Mouse (Mus musculus): ENCODE measurements around the gene Arrdc2. TPM values are rescaled to one million over a fixed set of nuclear protein-coding genes. Genes with fewer than 3 reads are reported as not detected.

Arrdc2 gene
- polyA plus RNA-seq, 1 experiment from 2014 or later: 7.6 TPM

DNA sequence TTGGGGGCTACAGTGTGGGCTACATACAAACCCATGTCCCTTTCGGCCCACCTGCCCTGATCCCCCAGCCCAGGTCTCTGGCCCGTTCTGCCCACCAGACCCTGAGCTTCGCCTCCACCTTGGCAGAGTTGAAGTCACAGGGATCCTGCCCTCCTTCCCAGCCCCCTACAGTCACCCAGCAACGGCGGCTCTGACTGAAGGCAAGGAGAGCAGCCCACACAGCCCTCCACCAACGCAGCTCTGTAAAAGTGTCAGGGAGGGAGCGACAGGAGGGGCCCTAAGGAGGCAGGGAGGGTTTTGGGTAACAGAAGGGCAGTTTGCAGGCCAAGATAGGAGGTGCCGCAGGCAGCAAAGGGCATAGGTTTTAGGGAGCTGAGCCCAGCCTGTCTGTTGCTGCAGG is 48.7 kb downstream of the Arrdc2 start:
- Histone ChIP-seq H3K27ac (no peak overlapping the region), H3K9me3 (no peaks in the 10 kb centered on the region), H3K4me1 (replicated peaks) (peaks cover 37% of the 10 kb centered on the region), H3K36me3 (peaks cover 37% of the 10 kb centered on the region), H3K27me3 (peaks cover 24% of the 10 kb centered on the region), H3K4me2 (peak overlapping the region; percentile 69), H3K9ac (peak overlapping the region; percentile 88), H3K4me3 (peak overlapping the region; percentile 60; the same call in 1 of the 2 replicates)
- WGBS: 62% methylated on average over 8 of the region's 8 CpGs
- ATAC-seq (ENCODE audit: low FRiP score): no peak

DNA sequence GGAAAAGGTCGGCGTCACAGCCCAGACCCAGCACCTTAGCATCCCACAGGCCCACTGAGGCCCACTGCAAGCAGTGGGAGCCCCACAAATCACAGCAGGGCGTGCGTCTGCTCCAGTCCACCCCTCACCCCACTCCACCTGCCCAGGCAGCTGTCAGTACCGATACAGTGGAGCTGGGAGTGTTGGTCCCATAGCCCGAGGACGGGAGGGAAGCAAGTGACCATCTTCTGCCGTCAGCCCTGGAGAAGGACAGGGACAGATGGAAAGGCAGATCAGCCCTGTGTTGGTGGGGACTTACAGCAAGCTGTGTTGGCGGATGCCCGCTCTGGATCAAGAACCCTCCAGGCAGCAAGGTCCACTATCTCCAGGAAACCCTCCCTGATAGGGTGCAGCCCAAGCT is 50.5 kb downstream of the Arrdc2 start:
- Histone ChIP-seq H3K4me3 (no peak overlapping the region), H3K27me3 (peaks cover 20% of the 10 kb centered on the region), H3K36me3 (peaks cover 55% of the 10 kb centered on the region), H3K4me1 (replicated peaks) (peaks cover 37% of the 10 kb centered on the region), H3K4me2 (no peak overlapping the region), H3K9me3 (no peaks in the 10 kb centered on the region), H3K27ac (no peak overlapping the region), H3K9ac (peak overlapping the region; percentile 53; the same call in 1 of the 2 replicates)
- 79% methylated on average over 10 of the region's 10 CpGs for WGBS
- ATAC-seq (ENCODE audit: low FRiP score): no peak

DNA sequence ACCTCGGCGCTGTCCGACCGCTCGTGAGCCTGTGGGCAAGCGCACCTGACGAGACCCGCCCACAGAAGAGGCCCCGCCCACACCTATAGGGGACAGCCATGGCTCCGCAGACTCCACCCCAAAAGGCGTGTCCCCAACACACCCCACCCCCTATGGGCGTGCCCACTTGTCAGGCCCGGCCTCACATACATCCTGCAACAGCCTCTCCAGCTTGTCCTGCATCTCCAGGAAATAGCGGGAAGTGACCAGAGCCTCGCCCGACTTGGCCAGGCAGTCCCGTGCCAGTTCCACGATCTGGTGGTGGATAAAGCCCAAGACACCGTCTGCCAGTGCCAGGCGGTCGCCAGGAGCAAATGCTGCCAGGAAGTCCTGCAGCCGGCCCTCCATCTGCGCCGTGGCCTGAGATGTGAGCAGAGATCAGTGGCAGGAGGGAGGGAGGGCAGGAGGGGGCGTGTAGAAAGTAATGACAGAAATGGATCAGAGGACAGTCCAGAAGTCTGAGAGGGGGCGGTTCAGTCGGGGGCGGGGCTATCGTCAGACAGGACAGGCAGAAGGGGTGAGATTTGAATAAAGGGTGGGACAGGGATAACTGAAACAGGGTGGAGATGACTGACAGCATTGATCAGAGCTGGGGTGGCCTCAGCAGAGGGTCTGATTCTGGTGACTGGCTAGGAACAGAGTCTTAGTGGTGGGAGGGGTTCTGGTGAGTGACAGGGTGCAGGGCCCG is 51.4 kb downstream of the Arrdc2 start:
- Histone ChIP-seq H3K27ac (no peak overlapping the region), H3K4me1 (replicated peaks) (peaks cover 28% of the 10 kb centered on the region), H3K27me3 (peaks cover 20% of the 10 kb centered on the region), H3K4me3 (no peak overlapping the region), H3K4me2 (0 out of 2 replicates have a peak overlapping the region, but pooled peaks have one; percentile 10), H3K9me3 (no peaks in the 10 kb centered on the region), H3K9ac (0 out of 2 replicates have a peak overlapping the region, but pooled peaks have one; percentile 53), H3K36me3 (peaks cover 65% of the 10 kb centered on the region)
- no peak for ATAC-seq (ENCODE audit: low FRiP score)
- 24% methylated on average over 30 of the region's 30 CpGs for WGBS

DNA sequence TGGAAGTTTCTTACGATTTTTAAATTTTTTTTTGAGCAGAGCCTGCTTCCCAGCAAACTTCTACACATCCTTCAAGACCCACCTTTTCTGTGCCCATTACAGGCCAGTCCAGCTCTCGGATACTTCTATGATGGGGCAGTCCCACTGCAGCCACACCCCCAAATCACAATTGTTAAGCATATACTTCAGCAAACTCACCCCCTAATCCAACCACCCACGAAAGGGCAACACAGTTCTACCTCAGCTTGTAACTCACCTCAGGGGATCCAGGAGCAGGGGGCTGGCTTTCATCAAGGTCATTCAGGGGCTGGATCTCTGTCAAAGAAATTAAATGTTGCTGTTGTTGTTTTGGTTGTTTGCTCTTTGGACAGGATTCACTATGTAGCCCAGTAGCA is 52.5 kb downstream of the Arrdc2 start:
- Histone ChIP-seq H3K27me3 (peaks cover 20% of the 10 kb centered on the region), H3K9ac (no peak overlapping the region), H3K36me3 (peaks cover 69% of the 10 kb centered on the region), H3K4me2 (no peak overlapping the region; the same call in 1 of the 2 replicates), H3K27ac (no peak overlapping the region), H3K4me1 (replicated peaks) (peaks cover 22% of the 10 kb centered on the region), H3K4me3 (no peak overlapping the region), H3K9me3 (no peaks in the 10 kb centered on the region)
- ATAC-seq (ENCODE audit: low FRiP score): no peak
- WGBS: 83% methylated on average over 3 of the region's 3 CpGs

DNA sequence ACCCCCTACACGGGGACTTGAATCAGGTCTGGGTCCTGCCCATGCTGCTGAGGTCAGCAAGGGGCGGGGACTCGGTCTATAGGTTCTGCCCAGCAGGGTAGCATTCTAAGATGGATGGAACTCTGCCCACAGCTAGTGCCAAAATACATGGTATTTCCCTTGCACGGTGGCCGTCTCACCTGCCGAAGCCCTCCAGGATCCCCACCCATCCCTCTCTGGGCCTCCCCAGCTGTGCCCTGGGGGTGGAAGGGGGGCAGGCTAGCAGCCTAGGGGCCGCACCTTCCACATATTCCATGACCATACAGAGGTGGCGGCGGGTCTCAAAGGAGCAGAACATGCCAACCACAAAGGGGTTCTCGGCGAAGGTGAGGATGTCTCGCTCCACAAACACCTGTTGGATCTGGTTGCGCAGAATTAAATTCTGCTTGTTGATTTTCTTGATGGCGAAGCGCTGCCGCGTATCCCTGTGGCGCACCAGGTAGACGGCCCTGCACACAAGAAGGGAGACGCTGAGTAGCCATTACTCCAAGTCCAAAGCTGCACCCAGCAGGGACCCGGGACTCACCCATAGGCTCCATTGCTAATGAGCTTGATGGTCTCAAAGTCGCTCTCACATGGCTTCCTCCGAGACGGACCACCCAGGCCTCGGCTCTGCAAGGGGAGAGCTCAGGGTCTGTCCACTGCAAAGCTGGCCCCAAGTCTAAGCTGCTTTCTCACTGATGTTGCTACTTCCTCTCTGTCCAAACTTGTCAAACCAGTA is 53.0 kb downstream of the Arrdc2 start:
- no peak overlapping the region for H3K27ac ChIP-seq
- H3K27me3 ChIP-seq: peaks cover 20% of the 10 kb centered on the region
- WGBS: 90% methylated on average over 25 of the region's 25 CpGs
- H3K4me3 ChIP-seq: no peak overlapping the region
- H3K9me3 ChIP-seq: no peaks in the 10 kb centered on the region
- no peak for ATAC-seq (ENCODE audit: low FRiP score)
- peaks cover 75% of the 10 kb centered on the region for H3K36me3 ChIP-seq
- H3K4me1 ChIP-seq (replicated peaks): peaks cover 18% of the 10 kb centered on the region
- H3K9ac ChIP-seq: 0 out of 2 replicates have a peak overlapping the region, but pooled peaks have one; percentile 19
- H3K4me2 ChIP-seq: no peak overlapping the region

Small RNA genes within 50 kb of the gene (microRNA-seq; reads per million reads assigned to microRNA genes)
- not detected for gene Mir7240

Other genes with a start within 250 kb of the Arrdc2 start
- gene Isyna1, start 245.3 kb downstream of the Arrdc2 start, polyA plus RNA-seq (2015; fragmentation: Nextera tagmentation; extraction: Ambion mirVana): 121 and 125 TPM in 2 replicates
- 122 and 132 TPM in 2 replicates for gene Ssbp4, start 230.8 kb downstream of the Arrdc2 start, polyA plus RNA-seq (2015; fragmentation: Nextera tagmentation; extraction: Ambion mirVana)
- gene Lrrc25, start 223.6 kb downstream of the Arrdc2 start, polyA plus RNA-seq (2015; fragmentation: Nextera tagmentation; extraction: Ambion mirVana): 1.5 and 1.9 TPM in 2 replicates
- 0.12 and 0.14 TPM in 2 replicates for gene Gdf15, start 207.3 kb downstream of the Arrdc2 start, polyA plus RNA-seq (2015; fragmentation: Nextera tagmentation; extraction: Ambion mirVana)
- gene Pgpep1, start 179.3 kb downstream of the Arrdc2 start, polyA plus RNA-seq (2015; fragmentation: Nextera tagmentation; extraction: Ambion mirVana): 103 and 105 TPM in 2 replicates
- 191 and 193 TPM in 2 replicates for gene Lsm4, start 166.5 kb downstream of the Arrdc2 start, polyA plus RNA-seq (2015; fragmentation: Nextera tagmentation; extraction: Ambion mirVana)
- gene Jund, start 140.8 kb downstream of the Arrdc2 start, polyA plus RNA-seq (2015; fragmentation: Nextera tagmentation; extraction: Ambion mirVana): 79.2 and 94.3 TPM in 2 replicates
- gene Iqcn, start 136.3 kb downstream of the Arrdc2 start, polyA plus RNA-seq (2015; fragmentation: Nextera tagmentation; extraction: Ambion mirVana): 0.04 and 0.09 TPM in 2 replicates
- gene Gm3336, start 121.2 kb downstream of the Arrdc2 start, polyA plus RNA-seq (2015; fragmentation: Nextera tagmentation; extraction: Ambion mirVana): not detected in 2 replicates
- gene Pde4c, start 116.0 kb downstream of the Arrdc2 start, polyA plus RNA-seq (2015; fragmentation: Nextera tagmentation; extraction: Ambion mirVana): 0.14 and 0.23 TPM in 2 replicates
- gene Rab3a, start 85.0 kb downstream of the Arrdc2 start, polyA plus RNA-seq (2015; fragmentation: Nextera tagmentation; extraction: Ambion mirVana): 352 and 355 TPM in 2 replicates
- gene Mpv17l2, start 78.8 kb downstream of the Arrdc2 start, polyA plus RNA-seq (2015; fragmentation: Nextera tagmentation; extraction: Ambion mirVana): 40.8 and 44.5 TPM in 2 replicates
- gene Pik3r2, start 63.0 kb downstream of the Arrdc2 start, polyA plus RNA-seq (2015; fragmentation: Nextera tagmentation; extraction: Ambion mirVana): 90.0 and 94.1 TPM in 2 replicates
- 16.4 and 17.4 TPM in 2 replicates for gene Mast3, start 34.7 kb downstream of the Arrdc2 start, polyA plus RNA-seq (2015; fragmentation: Nextera tagmentation; extraction: Ambion mirVana)
- 0.08 and 0.13 TPM in 2 replicates for gene Il12rb1, start 31.3 kb downstream of the Arrdc2 start, polyA plus RNA-seq (2015; fragmentation: Nextera tagmentation; extraction: Ambion mirVana)
- gene Kcnn1, start 23.5 kb upstream of the Arrdc2 start, polyA plus RNA-seq (2015; fragmentation: Nextera tagmentation; extraction: Ambion mirVana): 13.3 and 17.7 TPM in 2 replicates
- gene Ccdc124, start 34.2 kb upstream of the Arrdc2 start, polyA plus RNA-seq (2015; fragmentation: Nextera tagmentation; extraction: Ambion mirVana): 157 and 162 TPM in 2 replicates
- 0.61 and 0.95 TPM in 2 replicates for gene Slc5a5, start 53.0 kb upstream of the Arrdc2 start, polyA plus RNA-seq (2015; fragmentation: Nextera tagmentation; extraction: Ambion mirVana)
- gene Rpl18a, start 57.7 kb upstream of the Arrdc2 start, polyA plus RNA-seq (2015; fragmentation: Nextera tagmentation; extraction: Ambion mirVana): 2,665 and 2,711 TPM in 2 replicates
- 55.6 and 61.9 TPM in 2 replicates for gene Map1s, start 66.2 kb upstream of the Arrdc2 start, polyA plus RNA-seq (2015; fragmentation: Nextera tagmentation; extraction: Ambion mirVana)